Comparison of ENCODE assay signal across 9 mouse cellular contexts in genomic region chr4:149607591-149608308, GRCm38 (mm10). TPM values are rescaled to one million over a fixed set of nuclear protein-coding genes. Genes with fewer than 3 reads are reported as not detected.
DNase-seq lines count a peak whose midpoint lies in the region; ATAC-seq lines count a peak whose summit lies in the region.
"Had no signal": no experiment of that assay in that cellular context is flagged by ENCODE, and none has a peak within 500 bp of the region (broad histone marks: within the 10 kb centered on the region; RNA-seq: fewer than 3 reads in every experiment).

No protein-coding gene starts in this region.

- 0 out of 2 replicates have a peak, but pooled peaks have one; percentile 35 for ATAC-seq in heart, embryonic 16.5 days (replicated peaks; ENCODE audit: extremely low read depth, insufficient read depth, low FRiP score)
- ATAC-seq in hematopoietic stem cell, adult 5-6 weeks (replicated peaks in 1 of 2; ENCODE audit: insufficient read depth in 1 of 2, low FRiP score in 2 of 2, low TSS enrichment in 1 of 2, low read depth in 1 of 2, poor library complexity in 2 of 2, severe bottlenecking in 2 of 2), result peak; percentile 80 to 92
- ATAC-seq in midbrain, embryonic 11.5 days (ENCODE audit: low FRiP score), result peak; percentile 40; the same call in 1 of the 2 replicates
- ATAC-seq in erythroblast, adult 5-6 weeks (replicated peaks; ENCODE audit: low FRiP score, poor library complexity, severe bottlenecking), result no peak
- ATAC-seq: liver, embryonic 12.5 days had no signal

- H3K9ac ChIP-seq in heart, embryonic 16.5 days (ENCODE audit: low read length), result no peak overlapping the region
- H3K9ac ChIP-seq in midbrain, embryonic 11.5 days (ENCODE audit: low read length), result 0 out of 2 replicates have a peak overlapping the region, but pooled peaks have one; percentile 7
- H3K9ac ChIP-seq: liver, embryonic 12.5 days had no signal

- no peak overlapping the region for H3K27ac ChIP-seq in heart, embryonic 16.5 days (ENCODE audit: low read length)
- no peak overlapping the region for H3K27ac ChIP-seq in midbrain, embryonic 11.5 days (ENCODE audit: low read depth, low read length)
- H3K27ac ChIP-seq: liver, embryonic 12.5 days had no signal

- WGBS in heart, embryonic 16.5 days, result 43% methylated on average over 20 of the region's 20 CpGs
- WGBS in midbrain, embryonic 11.5 days, result 64% methylated on average over 20 of the region's 20 CpGs

- H3K9me3 ChIP-seq in heart, embryonic 16.5 days (replicated peaks; ENCODE audit: control insufficient read depth, low read length), result no peaks in the 10 kb centered on the region
- no peaks in the 10 kb centered on the region; the same call in 1 of the 2 replicates for H3K9me3 ChIP-seq in midbrain, embryonic 11.5 days (ENCODE audit: control insufficient read depth, low read length)
- H3K9me3 ChIP-seq: liver, embryonic 12.5 days had no signal

- peaks cover 6% of the 10 kb centered on the region for H3K4me1 ChIP-seq in heart, embryonic 16.5 days (ENCODE audit: control insufficient read depth, insufficient read depth, low read length)
- peaks cover 16% of the 10 kb centered on the region for H3K4me1 ChIP-seq in midbrain, embryonic 11.5 days (ENCODE audit: control insufficient read depth, insufficient read depth, low read length)

- H3K27me3 ChIP-seq in heart, embryonic 16.5 days (ENCODE audit: control insufficient read depth, insufficient read depth, low read length), result peaks cover 3% of the 10 kb centered on the region; the same call in 1 of the 2 replicates
- H3K27me3 ChIP-seq in midbrain, embryonic 11.5 days (ENCODE audit: control insufficient read depth, insufficient read depth, low read length), result no peaks in the 10 kb centered on the region
- H3K27me3 ChIP-seq: liver, embryonic 12.5 days had no signal

- no peak overlapping the region for H3K4me2 ChIP-seq in heart, embryonic 16.5 days (ENCODE audit: low read depth, low read length)
- H3K4me2 ChIP-seq in midbrain, embryonic 11.5 days, result no peak overlapping the region
- H3K4me2 ChIP-seq: liver, embryonic 12.5 days had no signal

- H3K4me3 ChIP-seq in heart, embryonic 16.5 days (ENCODE audit: low read length), result no peak overlapping the region
- no peak overlapping the region for H3K4me3 ChIP-seq in midbrain, embryonic 11.5 days (ENCODE audit: low read depth, low read length)
- H3K4me3 ChIP-seq: liver, embryonic 12.5 days had no signal

- H3K36me3 ChIP-seq in heart, embryonic 16.5 days (ENCODE audit: control insufficient read depth, insufficient read depth), result no peaks in the 10 kb centered on the region
- H3K36me3 ChIP-seq in midbrain, embryonic 11.5 days (ENCODE audit: control insufficient read depth, insufficient read depth, low read length), result no peaks in the 10 kb centered on the region
- H3K36me3 ChIP-seq: liver, embryonic 12.5 days had no signal

- no peak for DNase-seq in heart, adult 8-10 months (ENCODE audit: low spot score)
- DNase-seq in Muller cell, postnatal 12 days (ENCODE audit: inconsistent ontology term), result peak; percentile 73
- peak; percentile 77 for DNase-seq in midbrain, embryonic 11.5 days (ENCODE audit: low spot score, missing footprints)
- DNase-seq in adrenal gland, postnatal 36 days, result no peak
- no peak for DNase-seq in frontal cortex, adult 2 months (ENCODE audit: extremely low spot score in 1 of 2, low spot score in 1 of 2)

RNA-seq across cellular contexts. Expression of gene Clstn1, which starts 21.5 kb away (rescaled TPM):
- 6.7 and 16.8 TPM in 2 replicates for polyA plus RNA-seq in heart, embryonic 16.5 days (2015; fragmentation: Nextera tagmentation; extraction: Ambion mirVana)
- total RNA-seq in heart, adult 8-10 months (2022), result 10 to 100 TPM; 85.3 to 96.5 (median 94.1) TPM
- 12.7 and 15.2 TPM in 2 replicates for total RNA-seq in hematopoietic stem cell, adult 5-6 weeks (2017)
- polyA plus RNA-seq in midbrain, embryonic 11.5 days (2014; fragmentation: Nextera tagmentation; extraction: Ambion mirVana), result 34.3 and 41.8 TPM in 2 replicates
- 10 to 100 TPM; 92.4 to 97.7 TPM for total RNA-seq in adrenal gland, postnatal 36 days (2021)
- 310 and 338 TPM in 2 replicates for polyA plus RNA-seq in frontal cortex, adult 2 months (2012; rRNA removed)
- total RNA-seq in erythroblast, adult 5-6 weeks (2015; ENCODE audit: low replicate concordance), result 0.58 and 1.3 TPM in 2 replicates
- total RNA-seq in erythroblast, adult 5-6 weeks (2017; ENCODE audit: low replicate concordance), result 1.8 and 2.4 TPM in 2 replicates

Comparison
In these comparisons a context has a peak if more than half of its experiments do, and no peak if none do; other contexts are left out.
1. DNase-seq: peak in Muller cell, postnatal 12 days (single experiment) and midbrain, embryonic 11.5 days (single experiment); none in heart, adult 8-10 months (single experiment), adrenal gland, postnatal 36 days (0 of 2) and frontal cortex, adult 2 months (0 of 2).